7 mouse cellular contexts compared by ENCODE assay signal in genomic region chr1:85894231-85894747, GRCm38 (mm10). TPM values are rescaled to one million over a fixed set of nuclear protein-coding genes. Genes with fewer than 3 reads are reported as not detected.
DNase-seq lines count a peak whose midpoint lies in the region; ATAC-seq lines count a peak whose summit lies in the region.

Gene Itm2c, plus strand, starts transcription at chr1:85894281.

- DNase-seq in adrenal gland, postnatal 25 days: peak; percentile 95
- DNase-seq in heart, adult 11 months: peak; percentile 99
- DNase-seq in kidney, adult 11 months: peak; percentile 77
- peak; percentile 93 for DNase-seq in limb, embryonic 10.5 days (ENCODE audit: low spot score)
- peak; percentile 61 for DNase-seq in spleen, adult 12 weeks (ENCODE audit: low spot score)

- peak within 1 kb of the TSS; percentile 96 for H3K27ac ChIP-seq in embryonic facial prominence, embryonic 12.5 days
- peak within 1 kb of the TSS; percentile 96 for H3K27ac ChIP-seq in limb, embryonic 10.5 days
- peak within 1 kb of the TSS; percentile 90 for H3K27ac ChIP-seq in midbrain, embryonic 12.5 days (replicated peaks)

- no peaks in the 10 kb centered on the region for H3K36me3 ChIP-seq in embryonic facial prominence, embryonic 12.5 days
- H3K36me3 ChIP-seq in limb, embryonic 10.5 days: peaks cover 4% of the 10 kb centered on the region; the same call in 1 of the 2 replicates
- no peaks in the 10 kb centered on the region for H3K36me3 ChIP-seq in midbrain, embryonic 12.5 days

- no peaks in the 10 kb centered on the region for H3K9me3 ChIP-seq in embryonic facial prominence, embryonic 12.5 days
- H3K9me3 ChIP-seq in limb, embryonic 10.5 days (replicated peaks): no peaks in the 10 kb centered on the region
- no peaks in the 10 kb centered on the region for H3K9me3 ChIP-seq in midbrain, embryonic 12.5 days

- WGBS in embryonic facial prominence, embryonic 12.5 days: under 1% methylated on average over 35 of the region's 35 CpGs
- WGBS in limb, embryonic 10.5 days: 1% methylated on average over 35 of the region's 35 CpGs
- WGBS in midbrain, embryonic 12.5 days: 1% methylated on average over 35 of the region's 35 CpGs

- peak; percentile 79 for ATAC-seq in embryonic facial prominence, embryonic 12.5 days (ENCODE audit: insufficient number of reproducible peaks, insufficient read depth, low FRiP score, low TSS enrichment)
- peak; percentile 83 for ATAC-seq in midbrain, embryonic 12.5 days (ENCODE audit: low FRiP score, low read depth)

- H3K27me3 ChIP-seq in embryonic facial prominence, embryonic 12.5 days: no peaks in the 10 kb centered on the region
- H3K27me3 ChIP-seq in limb, embryonic 10.5 days (ENCODE audit: low read depth, poor library complexity, severe bottlenecking): no peaks in the 10 kb centered on the region
- no peaks in the 10 kb centered on the region for H3K27me3 ChIP-seq in midbrain, embryonic 12.5 days

- peaks cover 37% of the 10 kb centered on the region for H3K4me1 ChIP-seq in embryonic facial prominence, embryonic 12.5 days
- H3K4me1 ChIP-seq in limb, embryonic 10.5 days: peaks cover 47% of the 10 kb centered on the region
- H3K4me1 ChIP-seq in midbrain, embryonic 12.5 days: peaks cover 47% of the 10 kb centered on the region

- H3K4me3 ChIP-seq in embryonic facial prominence, embryonic 12.5 days: peak within 1 kb of the TSS; percentile 78
- H3K4me3 ChIP-seq in limb, embryonic 10.5 days: peak within 1 kb of the TSS; percentile 68
- H3K4me3 ChIP-seq in midbrain, embryonic 12.5 days: peak within 1 kb of the TSS; percentile 85

- peak within 1 kb of the TSS; percentile 82 for H3K4me2 ChIP-seq in embryonic facial prominence, embryonic 12.5 days (replicated peaks)
- peak within 1 kb of the TSS; percentile 85 for H3K4me2 ChIP-seq in midbrain, embryonic 12.5 days (replicated peaks)

- H3K9ac ChIP-seq in embryonic facial prominence, embryonic 12.5 days: peak within 1 kb of the TSS; percentile 84
- peak within 1 kb of the TSS; percentile 87 for H3K9ac ChIP-seq in midbrain, embryonic 12.5 days (replicated peaks)

RNA-seq across cellular contexts. Expression of gene Itm2c, which starts in this region (rescaled TPM):
- 453 and 521 TPM in 2 replicates for total RNA-seq in adrenal gland, postnatal 25 days (2021)
- polyA plus RNA-seq in embryonic facial prominence, embryonic 12.5 days (2016; fragmentation: Nextera tagmentation; extraction: Ambion mirVana): 252 and 258 TPM in 2 replicates
- polyA plus RNA-seq in limb, embryonic 10.5 days (2016; fragmentation: Nextera tagmentation; extraction: Ambion mirVana): 170 and 188 TPM in 2 replicates
- 146 and 163 TPM in 2 replicates for polyA plus RNA-seq in midbrain, embryonic 12.5 days (2016; fragmentation: Nextera tagmentation; extraction: Ambion mirVana)

Comparison
In these comparisons a context has a peak if more than half of its experiments do, and no peak if none do; other contexts are left out.
1. Peak in every context shown above with its lines: DNase-seq, ATAC-seq, H3K4me3 ChIP-seq and H3K27ac ChIP-seq.